Mouse (Mus musculus) adrenal gland (tissue): ENCODE measurements at regions not wholly inside any gene's neighbourhood (a gene's known extent, or its start where the extent isn't known, plus 50 kb on each side); places are given as distances from the start of the nearest gene placed in this dataset.

Experiments
- intact Hi-C: fragments of 180-260 bp; cut with DNase I; formaldehyde crosslinking; loops from one replicate; pipeline ENCODE4 v1.15.1; 2025

DNA sequence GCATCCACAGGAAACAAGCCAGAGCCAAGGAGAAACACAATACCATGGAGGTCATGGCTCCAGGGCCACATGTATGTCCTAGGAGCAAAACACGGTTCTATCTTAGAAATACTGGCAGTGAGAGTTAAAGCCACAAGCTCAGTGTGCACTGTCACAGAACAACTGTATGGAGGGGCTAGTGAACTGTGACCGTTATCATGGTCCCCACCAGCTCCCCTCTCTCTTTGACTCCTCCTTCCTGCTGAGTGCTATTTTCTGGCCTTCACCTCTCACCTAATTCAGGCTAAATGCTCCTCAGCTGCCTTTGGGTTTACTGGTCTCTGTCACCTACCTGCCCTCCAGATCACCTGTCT is 712.0 kb downstream of the Vrk1 start:
- intact Hi-C loops, result no loop called here

DNA sequence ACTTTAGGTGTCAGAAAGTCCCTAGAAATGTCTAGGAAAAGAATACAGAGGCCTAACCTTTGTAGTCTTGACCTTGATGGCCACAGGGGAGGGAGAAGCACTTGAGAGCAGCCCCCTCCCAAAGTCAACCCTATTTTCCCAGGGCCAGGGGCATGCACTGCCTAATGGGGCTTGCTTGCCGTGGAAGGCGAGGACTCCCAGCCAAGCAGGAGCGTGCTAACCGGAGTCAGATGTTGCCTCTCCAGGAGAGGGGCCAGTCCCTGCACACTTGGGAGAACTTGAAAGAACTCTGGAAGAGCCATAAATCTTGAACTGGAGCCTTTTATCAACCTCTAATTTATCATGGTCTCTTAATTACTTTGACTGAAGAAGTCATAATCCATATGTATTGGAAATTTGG is 712.7 kb downstream of the Vrk1 start:
- intact Hi-C loops, result no loop called here

DNA sequence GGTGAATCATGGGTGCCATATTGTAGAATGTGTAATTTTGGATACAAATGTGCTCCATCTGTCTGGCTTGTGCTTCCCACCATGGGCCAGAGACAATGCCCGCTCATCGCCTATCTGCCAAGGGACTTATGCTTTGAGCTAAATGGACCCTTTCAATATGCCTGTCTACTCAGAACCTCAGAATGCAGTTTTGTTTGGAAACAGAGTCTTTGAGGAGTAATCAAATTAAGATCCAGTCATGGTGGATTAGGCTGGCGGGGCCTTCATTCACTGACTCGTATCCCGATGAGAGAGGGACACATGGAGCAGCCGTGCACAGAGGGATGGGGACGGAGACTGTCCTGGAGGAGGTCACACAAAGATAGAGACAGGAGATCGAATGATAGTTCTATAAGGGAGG is 716.9 kb downstream of the Vrk1 start:
- intact Hi-C loops, result no loop called here

DNA sequence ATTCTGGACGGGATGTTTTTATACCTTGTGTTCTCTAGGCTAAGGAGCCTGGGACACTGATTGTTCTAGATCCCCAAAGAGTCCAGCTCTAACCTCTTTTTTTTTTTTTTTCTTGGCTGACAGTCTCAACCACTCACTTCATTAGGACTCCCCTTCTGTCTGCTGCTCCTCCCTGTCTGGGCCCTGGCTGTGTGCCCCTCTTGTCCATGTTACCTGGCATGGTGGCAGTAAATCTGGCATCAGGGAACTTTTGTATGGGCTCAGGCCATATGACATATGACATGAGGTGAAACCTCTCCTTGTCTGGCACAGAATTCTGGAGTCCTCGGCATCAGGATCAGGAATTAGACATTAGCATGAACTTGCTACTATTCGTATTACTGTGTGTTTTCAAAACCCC is 717.5 kb downstream of the Vrk1 start:
- intact Hi-C loops, result no loop called here

DNA sequence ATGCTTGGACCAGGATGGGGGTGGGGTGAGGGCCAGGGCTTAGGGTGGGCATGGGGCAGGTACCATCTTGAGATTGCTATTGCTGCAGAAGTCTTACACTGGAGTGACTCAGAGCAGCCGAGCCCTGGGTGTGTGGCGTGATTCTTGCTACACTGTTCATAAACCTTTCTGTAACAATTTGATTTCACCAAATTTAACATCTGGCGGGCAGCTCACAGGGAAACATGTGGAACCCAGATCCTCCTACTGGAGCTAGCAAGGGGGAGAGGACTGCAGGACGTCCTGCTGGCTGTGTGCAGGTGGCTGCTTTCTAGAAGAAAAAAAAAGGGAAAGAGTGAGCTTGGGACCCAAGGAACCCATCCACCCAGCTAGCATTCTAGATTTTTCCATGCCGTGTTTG is 719.7 kb downstream of the Vrk1 start:
- intact Hi-C loops, result no loop called here

DNA sequence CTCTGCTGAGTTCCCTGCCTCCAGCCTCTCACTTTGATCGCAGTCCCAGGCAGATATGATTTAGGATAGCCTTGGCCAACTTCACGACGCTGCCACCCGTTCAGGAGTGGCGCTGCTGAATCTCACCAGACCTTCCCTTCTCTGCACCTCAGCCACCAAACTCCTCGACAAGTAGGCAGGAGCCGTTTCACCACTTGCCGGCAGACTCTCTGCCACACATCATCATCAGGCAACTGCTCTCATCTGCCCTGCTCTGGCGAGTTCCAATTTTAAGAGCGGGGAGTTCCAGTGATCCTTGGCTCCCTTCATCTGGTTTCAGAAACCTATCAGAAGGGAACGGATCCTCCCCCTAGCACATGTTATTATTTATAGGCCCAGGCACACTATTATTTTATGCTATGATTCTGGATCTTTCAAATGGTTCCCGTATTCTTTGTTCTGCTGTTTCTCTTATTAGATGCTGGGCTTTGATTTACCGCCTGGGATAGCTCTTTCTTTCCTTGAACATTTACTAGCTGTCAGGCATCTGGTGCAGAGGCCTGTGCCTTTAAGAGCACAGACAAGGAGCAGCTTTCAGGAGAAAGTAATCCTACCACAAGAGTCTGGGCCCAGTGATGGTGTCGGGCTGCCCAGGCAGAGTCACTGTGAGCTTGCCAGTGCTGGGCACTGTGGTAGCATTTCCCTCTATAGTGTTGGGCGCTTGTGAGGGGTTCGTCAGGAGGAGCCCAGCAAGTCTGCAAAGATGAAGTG is 722.3 kb downstream of the Vrk1 start:
- intact Hi-C loops, result no loop called here

DNA sequence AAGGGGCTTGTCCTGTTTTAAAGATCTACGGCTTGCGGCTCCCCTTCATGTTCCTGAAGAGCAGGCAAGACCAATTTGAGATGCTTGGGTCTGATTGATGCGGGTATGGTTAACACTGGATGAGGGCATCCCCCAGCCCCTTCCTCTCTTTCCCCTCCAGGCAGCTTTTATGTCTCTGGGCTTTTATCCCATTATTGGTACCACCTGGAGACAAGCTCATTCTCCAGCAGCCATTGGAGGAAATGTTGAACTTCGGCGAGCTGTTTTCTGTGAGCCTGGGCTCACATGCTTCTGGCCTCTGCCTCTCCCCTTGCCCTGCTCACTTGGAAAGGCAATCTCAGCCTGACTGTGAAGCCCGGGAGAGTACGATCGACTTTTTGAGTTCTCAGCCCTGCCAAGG is 738.7 kb downstream of the Vrk1 start:
- intact Hi-C loops, result no loop called here

DNA sequence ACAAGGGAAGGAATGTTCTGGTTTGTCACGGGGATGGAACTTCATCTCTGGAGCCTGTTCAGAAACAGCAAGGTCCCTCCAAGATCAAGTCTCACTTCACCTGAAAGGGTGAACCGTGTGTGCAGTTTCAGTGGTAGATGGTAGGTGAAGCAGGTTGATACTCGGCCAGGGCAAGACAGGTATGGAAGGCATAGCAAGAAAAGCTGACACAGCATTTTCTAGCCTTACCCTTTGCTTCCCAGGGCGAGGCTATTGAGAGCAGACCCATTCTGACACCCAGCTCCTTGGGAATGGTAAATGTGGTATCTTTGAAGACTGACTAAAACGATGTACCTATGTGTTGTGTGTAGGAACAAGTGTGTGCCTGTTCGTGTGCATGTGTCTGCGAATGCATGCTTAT is 724.9 kb upstream of the 3110018I06Rik start:
- intact Hi-C loops, result no loop called here

DNA sequence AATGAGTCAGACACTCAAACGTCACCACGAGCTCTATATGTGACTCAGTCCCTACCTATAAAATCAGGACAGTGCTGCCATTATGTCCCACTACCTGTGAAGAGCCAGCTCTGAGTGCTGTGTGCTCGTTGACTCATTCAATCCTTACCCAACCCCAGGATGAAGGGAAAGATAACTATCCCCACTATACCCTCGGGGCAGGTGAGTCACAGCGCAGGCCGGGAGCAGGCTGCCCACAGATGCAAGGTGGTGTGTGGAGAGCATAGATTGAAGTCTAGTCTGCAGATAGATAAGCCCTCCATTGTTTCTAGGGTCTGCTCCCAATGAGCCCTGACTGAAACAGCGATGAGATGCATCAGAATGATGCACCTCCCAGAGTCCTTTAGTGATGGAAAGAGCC is 723.9 kb upstream of the 3110018I06Rik start:
- intact Hi-C loops, result no loop called here

DNA sequence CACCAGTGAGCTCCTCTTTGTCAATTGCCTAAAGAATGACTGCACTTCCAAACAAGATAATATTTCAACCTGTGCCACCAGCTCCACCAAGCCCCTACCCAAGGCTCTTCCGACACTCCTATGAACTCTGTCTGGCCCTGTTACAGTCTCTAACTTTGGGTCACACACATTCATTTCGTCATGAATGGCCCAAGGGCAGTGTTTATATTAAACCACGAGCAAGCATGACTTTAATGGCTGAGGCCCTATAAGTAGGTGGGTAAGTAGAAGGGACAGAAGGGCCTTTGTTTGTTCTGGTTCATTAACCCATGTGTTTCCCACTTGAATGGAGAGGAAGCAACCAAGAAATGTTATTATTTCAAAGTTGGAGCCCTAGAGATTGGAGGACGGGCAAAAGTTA is 714.9 kb upstream of the 3110018I06Rik start:
- intact Hi-C loops, result no loop called here

DNA sequence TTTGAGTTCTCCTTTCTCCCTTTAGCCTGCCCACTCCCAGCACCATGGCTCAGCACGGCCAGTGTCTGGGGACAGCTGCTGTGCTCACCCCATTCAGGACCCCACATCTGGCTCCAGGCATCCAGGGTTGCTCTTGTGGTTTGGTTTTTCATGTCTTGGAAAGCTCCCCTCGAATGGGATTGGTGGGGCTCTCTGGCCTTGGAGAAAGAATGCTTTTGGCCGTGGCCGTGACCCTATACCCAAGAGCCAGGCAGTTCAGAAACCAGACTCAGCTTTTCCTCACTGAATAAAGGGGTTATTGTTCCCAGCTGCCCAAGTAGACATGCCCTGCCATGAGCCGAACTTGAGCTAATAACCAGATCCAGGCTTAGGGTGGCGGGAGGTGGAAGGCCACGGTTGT is 691.8 kb upstream of the 3110018I06Rik start:
- intact Hi-C loops, result no loop called here

DNA sequence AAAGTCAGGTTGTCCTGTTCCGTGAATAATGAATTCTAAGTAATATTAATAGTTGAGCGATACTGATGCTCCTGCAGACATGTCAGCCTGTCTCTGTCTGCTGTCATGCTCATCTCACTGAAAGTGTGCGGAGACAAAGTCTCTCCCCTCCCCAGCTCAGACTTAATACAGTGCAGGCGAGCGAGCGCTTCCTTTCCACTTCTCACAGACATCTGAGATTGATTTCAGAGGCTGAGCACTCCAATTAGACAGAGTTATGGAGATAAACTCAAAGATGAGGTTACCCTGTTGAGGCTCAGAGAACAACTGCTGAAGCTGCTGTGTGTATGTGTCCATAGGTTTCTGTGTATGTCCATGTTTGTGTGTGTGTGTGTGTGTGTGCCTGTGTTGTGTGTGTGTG is 668.7 kb upstream of the 3110018I06Rik start:
- intact Hi-C loops, result no loop called here

DNA sequence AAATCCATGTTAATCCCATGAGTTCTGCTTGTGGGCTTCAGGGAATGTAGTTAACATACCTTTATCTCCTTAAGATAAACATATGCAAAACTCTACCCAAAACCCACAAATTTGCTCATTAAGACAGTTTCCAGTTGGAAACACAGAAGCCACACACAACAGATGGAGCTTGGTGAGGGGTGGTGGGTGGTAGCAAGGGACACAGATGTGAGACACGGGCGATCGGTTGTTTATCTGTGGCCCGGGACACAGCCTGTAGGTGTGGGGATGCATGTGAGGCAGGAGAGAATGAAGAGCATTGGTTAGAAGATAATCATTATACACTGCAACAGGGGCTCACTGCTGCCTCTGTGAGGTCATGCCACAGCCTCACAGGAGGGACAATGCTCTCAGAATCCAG is 666.1 kb upstream of the 3110018I06Rik start:
- intact Hi-C loops, result no loop called here

DNA sequence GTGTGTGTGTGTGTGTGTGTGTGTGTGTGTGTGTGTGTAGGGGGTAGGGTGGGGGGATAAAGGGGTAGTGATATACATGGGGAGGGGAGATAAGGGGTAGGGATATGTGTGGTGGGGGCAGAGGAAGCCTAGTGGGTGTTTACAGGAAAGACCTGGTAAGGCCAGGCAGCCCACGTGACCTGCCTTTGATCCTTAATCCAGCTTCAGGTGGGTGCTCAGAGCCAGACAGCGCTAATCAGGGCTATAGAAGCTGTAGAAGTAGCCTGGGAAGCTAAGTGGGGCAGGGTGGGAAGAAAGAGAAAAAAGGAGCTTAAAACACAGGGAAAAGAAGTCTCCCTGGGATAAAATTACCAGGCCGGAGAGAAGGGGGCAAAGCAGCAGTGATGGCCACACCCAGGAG is 659.9 kb upstream of the 3110018I06Rik start:
- intact Hi-C loops, result no loop called here

DNA sequence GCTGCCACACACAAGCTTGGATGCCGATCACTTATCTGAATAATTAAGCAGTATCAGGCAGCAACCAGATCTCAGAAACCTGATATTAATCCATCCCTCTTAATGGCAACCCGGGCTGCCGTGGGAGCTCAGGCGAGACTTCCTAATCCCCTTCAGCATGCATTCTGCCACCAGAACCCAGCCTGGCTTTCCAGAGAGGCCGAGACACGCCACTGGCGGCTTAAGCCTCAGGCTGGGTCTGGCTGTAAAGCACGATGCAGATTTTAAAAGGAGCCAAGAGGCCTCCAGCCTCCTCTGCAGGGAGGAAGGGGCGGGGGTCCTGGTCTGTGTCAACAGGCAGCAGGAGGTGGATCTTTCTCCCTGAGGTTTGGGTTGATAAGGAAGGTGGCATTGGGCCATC is 659.1 kb upstream of the 3110018I06Rik start:
- intact Hi-C loops, result no loop called here

DNA sequence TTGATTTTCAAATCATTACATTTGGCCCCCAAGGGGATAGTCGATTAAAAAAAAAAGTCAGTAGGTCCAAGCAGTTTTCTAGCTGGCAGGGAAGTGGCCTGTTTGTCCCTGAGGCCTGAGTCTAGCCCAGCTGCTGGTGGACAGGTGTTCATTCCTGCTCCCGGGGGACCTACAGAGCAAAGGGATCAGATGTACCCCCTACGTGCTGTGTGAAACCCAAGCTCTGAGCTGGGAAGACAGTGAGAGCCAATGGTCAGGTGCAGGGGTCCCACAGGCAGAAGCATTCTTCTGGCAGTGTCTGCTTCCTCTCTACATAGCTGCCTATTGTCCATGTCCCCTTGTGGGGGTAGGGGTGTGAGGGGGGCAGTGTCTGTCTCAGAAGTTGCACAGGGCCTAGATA is 653.2 kb upstream of the 3110018I06Rik start:
- intact Hi-C loops, result no loop called here

DNA sequence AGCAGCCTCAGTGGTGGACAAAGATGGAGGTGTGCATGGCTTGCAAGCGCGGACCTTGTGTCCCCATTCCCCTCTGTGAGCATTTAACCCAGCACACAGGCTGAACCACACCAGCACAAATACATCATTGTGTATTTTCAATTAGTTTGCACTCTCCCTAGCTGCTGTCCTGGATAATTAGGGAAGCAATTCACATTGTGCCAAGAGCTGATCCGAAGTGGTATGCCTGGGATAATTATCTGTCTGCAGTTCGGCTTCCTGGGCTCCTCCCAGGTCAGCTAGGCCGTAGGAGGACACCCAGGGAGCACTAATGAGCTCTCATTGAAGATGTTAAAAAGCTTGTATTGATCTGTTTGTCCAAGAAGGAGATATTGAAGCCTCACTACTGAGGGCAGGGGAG is 648.8 kb upstream of the 3110018I06Rik start:
- intact Hi-C loops, result no loop called here

DNA sequence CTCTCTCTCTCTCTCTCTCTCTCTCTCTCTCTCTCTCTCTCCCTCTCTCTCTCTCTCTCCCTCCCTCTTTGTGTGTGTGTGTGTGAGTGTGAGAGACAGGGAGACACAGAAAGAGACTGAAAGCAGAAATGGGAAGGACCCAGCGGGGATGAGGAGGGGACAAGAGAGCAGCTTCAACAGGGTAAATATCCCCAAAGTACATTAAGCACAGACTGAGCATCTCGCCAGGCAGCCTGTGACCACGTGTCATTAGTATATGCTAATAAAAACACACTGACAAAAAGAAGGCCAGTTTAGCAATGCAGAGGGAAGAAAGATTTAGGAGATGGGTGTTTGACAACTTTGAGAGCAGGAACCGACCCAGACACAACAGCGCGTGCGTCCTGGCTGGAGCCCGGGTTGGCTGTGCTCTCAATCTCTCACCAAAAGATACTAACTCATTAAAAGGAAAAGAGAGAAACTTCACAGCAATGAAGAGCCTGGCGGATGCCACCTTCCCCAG is 648.2 kb upstream of the 3110018I06Rik start:
- intact Hi-C loops, result no loop called here

DNA sequence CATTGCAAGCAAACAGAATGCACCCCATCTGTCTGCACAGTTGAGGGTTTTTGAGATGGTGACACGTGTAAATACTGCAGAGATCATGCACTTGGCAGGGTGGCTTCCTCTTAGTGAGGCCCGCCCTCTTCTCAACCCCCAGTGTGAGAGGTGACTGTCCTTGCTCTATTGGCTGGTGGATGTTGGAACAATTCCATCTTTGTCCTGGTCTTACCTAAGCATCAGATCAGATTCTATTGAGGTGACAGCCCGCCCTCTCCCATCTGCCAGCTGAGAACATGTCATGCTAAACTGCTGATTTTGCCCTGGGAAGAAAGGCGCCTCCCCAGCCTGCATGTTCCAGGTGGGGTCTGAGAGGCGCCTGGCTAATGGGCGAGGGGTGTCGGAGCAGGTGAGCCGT is 646.4 kb upstream of the 3110018I06Rik start:
- intact Hi-C loops, result no loop called here

DNA sequence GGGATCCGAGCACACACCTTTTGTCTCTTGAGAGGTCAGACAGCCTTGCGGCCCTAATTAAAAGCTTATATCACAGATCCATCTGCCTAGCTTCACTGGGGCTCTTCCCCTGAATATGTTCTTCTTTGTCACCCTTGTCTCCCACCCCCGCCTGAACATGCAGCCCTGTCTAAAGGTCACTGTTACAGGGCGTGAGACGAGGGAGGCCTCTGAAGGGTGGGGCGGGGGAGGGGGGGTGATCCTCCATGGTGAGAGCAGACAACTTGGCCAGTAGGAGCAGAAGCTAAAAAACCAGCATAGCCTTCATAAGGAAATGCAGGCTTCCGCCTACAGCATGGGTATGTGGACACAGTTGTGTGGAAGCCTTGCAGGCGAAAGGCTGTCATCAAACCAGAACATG is 646.0 kb upstream of the 3110018I06Rik start:
- intact Hi-C loops, result no loop called here

DNA sequence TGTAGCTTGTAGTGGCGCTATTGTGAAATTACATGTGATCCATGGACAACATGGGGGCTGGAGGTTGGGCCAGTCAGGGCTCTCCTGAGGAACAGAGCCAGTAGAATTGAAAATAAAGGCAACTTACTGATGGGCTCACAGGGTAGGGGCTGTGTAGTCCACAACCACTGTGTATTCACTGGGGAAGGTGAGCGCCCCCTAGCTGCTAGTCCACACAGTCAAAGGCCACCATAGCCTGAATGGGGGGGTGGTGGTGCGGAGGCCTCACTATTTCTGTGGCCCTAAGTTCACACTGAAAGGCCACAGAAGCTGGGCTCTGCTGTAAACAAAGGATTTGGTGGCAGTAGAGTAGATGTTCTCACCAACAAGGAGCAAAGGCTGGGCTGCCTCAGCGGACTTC is 636.8 kb upstream of the 3110018I06Rik start:
- intact Hi-C loops, result no loop called here

DNA sequence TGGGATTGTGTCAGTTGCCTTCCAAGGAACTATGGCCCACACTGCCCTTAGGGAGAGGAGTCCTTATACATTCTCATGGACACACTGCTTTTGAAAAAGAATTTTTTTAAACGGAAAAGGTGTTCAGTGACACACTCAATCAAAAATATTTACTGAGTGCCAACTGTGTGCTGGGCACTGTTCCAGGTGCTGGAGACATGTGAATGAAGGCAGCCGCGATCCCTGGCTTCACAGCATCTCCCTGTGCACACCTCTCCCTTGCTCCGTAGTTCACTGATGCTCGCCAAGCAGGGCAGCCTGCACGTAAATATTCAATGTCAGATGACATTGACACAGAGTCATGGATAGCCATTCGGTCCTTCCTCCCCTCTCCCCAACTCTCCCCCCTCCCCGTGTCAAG is 635.7 kb upstream of the 3110018I06Rik start:
- intact Hi-C loops, result no loop called here

DNA sequence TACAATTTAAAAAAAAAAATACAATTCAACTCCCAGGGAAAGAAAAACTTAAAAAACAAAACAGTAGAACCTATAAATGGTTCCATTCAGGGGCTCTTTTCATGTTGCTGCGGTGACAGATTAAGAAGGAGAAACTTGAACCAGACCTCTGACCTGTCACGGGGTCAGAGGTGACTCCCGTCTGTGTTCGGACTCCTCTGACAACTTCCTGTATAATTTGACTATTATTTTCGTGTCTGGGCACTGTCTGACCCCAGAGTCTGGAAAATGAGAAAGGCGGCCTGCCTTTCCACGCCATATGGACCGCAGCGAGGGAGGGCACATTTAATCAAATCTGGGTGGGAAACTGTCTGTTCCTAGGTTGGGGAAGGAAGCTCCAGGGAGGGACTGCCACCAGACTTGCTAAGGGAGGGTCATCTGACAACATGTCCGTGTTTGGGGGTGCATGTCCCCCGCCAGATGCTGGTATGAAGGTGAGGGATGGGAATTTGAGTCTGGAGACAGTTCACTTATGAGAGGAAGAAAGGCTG is 634.7 kb upstream of the 3110018I06Rik start:
- intact Hi-C loops, result no loop called here

DNA sequence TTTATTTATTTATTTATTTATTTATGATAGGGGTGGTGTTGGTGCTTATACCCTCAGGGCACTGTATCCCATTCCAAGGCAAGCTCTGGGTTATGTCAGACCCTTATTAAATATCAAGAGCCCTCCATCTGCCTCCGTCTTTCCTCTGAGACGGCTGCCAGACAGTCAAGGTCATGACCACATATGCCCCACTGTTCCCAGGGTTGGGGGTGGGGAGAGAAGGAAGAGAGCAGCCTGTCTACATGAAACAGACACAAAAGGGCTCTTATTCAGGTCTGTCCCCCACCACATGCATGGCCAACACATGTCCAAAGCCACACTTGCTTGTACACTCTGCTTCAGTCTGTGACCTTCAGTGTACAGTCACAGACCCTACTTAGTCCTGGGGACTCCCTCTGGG is 632.9 kb upstream of the 3110018I06Rik start:
- intact Hi-C loops, result no loop called here
